Mouse (Mus musculus): ENCODE measurements around the gene Klhdc9. TPM values are rescaled to one million over a fixed set of nuclear protein-coding genes. Genes with fewer than 3 reads are reported as not detected.

Gene Klhdc9
- polyA plus RNA-seq, 1 experiment from 2014 or later: 3.6 TPM

Other genes starting within 250 kb of the Klhdc9 start
- gene Cfap126, start 246.9 kb downstream of the Klhdc9 start, polyA plus RNA-seq (2014; fragmentation: Nextera tagmentation; extraction: Ambion mirVana): 2.7 and 4.2 TPM in 2 replicates
- 295 and 310 TPM in 2 replicates for gene Sdhc, start 210.2 kb downstream of the Klhdc9 start, polyA plus RNA-seq (2014; fragmentation: Nextera tagmentation; extraction: Ambion mirVana)
- 0.39 and 0.51 TPM in 2 replicates for gene Mpz, start 210.1 kb downstream of the Klhdc9 start, polyA plus RNA-seq (2014; fragmentation: Nextera tagmentation; extraction: Ambion mirVana)
- gene Pcp4l1, start 164.5 kb downstream of the Klhdc9 start, polyA plus RNA-seq (2014; fragmentation: Nextera tagmentation; extraction: Ambion mirVana): 20.0 and 20.5 TPM in 2 replicates
- gene Nr1i3, start 146.8 kb downstream of the Klhdc9 start, polyA plus RNA-seq (2014; fragmentation: Nextera tagmentation; extraction: Ambion mirVana): 0.34 and 0.39 TPM in 2 replicates
- 35.3 and 40.4 TPM in 2 replicates for gene Tomm40l, start 138.3 kb downstream of the Klhdc9 start, polyA plus RNA-seq (2014; fragmentation: Nextera tagmentation; extraction: Ambion mirVana)
- 3.3 and 4.1 TPM in 2 replicates for gene Apoa2, start 135.7 kb downstream of the Klhdc9 start, polyA plus RNA-seq (2014; fragmentation: Nextera tagmentation; extraction: Ambion mirVana)
- gene Fcer1g, start 126.4 kb downstream of the Klhdc9 start, polyA plus RNA-seq (2014; fragmentation: Nextera tagmentation; extraction: Ambion mirVana): 6.6 and 28.4 TPM in 2 replicates
- 3.3 and 4.1 TPM in 2 replicates for gene Adamts4, start 110.4 kb downstream of the Klhdc9 start, polyA plus RNA-seq (2014; fragmentation: Nextera tagmentation; extraction: Ambion mirVana)
- 185 and 220 TPM in 2 replicates for gene Ndufs2, start 109.4 kb downstream of the Klhdc9 start, polyA plus RNA-seq (2014; fragmentation: Nextera tagmentation; extraction: Ambion mirVana)
- 101 and 105 TPM in 2 replicates for gene B4galt3, start 90.5 kb downstream of the Klhdc9 start, polyA plus RNA-seq (2014; fragmentation: Nextera tagmentation; extraction: Ambion mirVana)
- gene Ppox, start 79.6 kb downstream of the Klhdc9 start, polyA plus RNA-seq (2014; fragmentation: Nextera tagmentation; extraction: Ambion mirVana): 43.2 and 46.8 TPM in 2 replicates
- gene Usp21, start 72.8 kb downstream of the Klhdc9 start, polyA plus RNA-seq (2014; fragmentation: Nextera tagmentation; extraction: Ambion mirVana): 92.6 and 98.9 TPM in 2 replicates
- gene Ufc1, start 65.8 kb downstream of the Klhdc9 start, polyA plus RNA-seq (2014; fragmentation: Nextera tagmentation; extraction: Ambion mirVana): 120 and 132 TPM in 2 replicates
- gene Dedd, start 31.7 kb downstream of the Klhdc9 start, polyA plus RNA-seq (2014; fragmentation: Nextera tagmentation; extraction: Ambion mirVana): 49.0 and 61.5 TPM in 2 replicates
- gene Nit1, start 15.2 kb downstream of the Klhdc9 start, polyA plus RNA-seq (2014; fragmentation: Nextera tagmentation; extraction: Ambion mirVana): 39.1 and 45.0 TPM in 2 replicates
- 63.0 and 94.0 TPM in 2 replicates for gene Pfdn2, start 15.1 kb downstream of the Klhdc9 start, polyA plus RNA-seq (2014; fragmentation: Nextera tagmentation; extraction: Ambion mirVana)
- gene Nectin4, start 9.3 kb upstream of the Klhdc9 start, polyA plus RNA-seq (2014; fragmentation: Nextera tagmentation; extraction: Ambion mirVana): 1.4 and 1.6 TPM in 2 replicates
- gene Arhgap30, start 28.2 kb upstream of the Klhdc9 start, polyA plus RNA-seq (2014; fragmentation: Nextera tagmentation; extraction: Ambion mirVana): 0.09 and 0.42 TPM in 2 replicates
- 207 and 236 TPM in 2 replicates for gene Usf1, start 50.5 kb upstream of the Klhdc9 start, polyA plus RNA-seq (2014; fragmentation: Nextera tagmentation; extraction: Ambion mirVana)
- 5.7 and 6.2 TPM in 2 replicates for gene Tstd1, start 58.1 kb upstream of the Klhdc9 start, polyA plus RNA-seq (2014; fragmentation: Nextera tagmentation; extraction: Ambion mirVana)
- gene F11r, start 76.7 kb upstream of the Klhdc9 start, polyA plus RNA-seq (2014; fragmentation: Nextera tagmentation; extraction: Ambion mirVana): 3.3 and 8.1 TPM in 2 replicates
- 28.2 and 33.5 TPM in 2 replicates for gene Alyref2, start 142.7 kb upstream of the Klhdc9 start, polyA plus RNA-seq (2014; fragmentation: Nextera tagmentation; extraction: Ambion mirVana)
- not detected in 2 replicates for gene Itln1, start 174.5 kb upstream of the Klhdc9 start, polyA plus RNA-seq (2014; fragmentation: Nextera tagmentation; extraction: Ambion mirVana)
- 0.07 TPM in 1 of 2 replicates, not detected in the other for gene Cd244a, start 198.4 kb upstream of the Klhdc9 start, polyA plus RNA-seq (2014; fragmentation: Nextera tagmentation; extraction: Ambion mirVana)
- gene Ly9, start 246.6 kb upstream of the Klhdc9 start, polyA plus RNA-seq (2014; fragmentation: Nextera tagmentation; extraction: Ambion mirVana): not detected in 2 replicates